Mouse (Mus musculus) lung, postnatal 25 days (tissue): ENCODE data around the gene Cacnb3.

Experiments used
- DNase-seq: peaks from one replicate; pipeline ENCODE4 v3.0.0; 2022; ENCODE audit warnings: low spot score

The Cacnb3 gene

DNA sequence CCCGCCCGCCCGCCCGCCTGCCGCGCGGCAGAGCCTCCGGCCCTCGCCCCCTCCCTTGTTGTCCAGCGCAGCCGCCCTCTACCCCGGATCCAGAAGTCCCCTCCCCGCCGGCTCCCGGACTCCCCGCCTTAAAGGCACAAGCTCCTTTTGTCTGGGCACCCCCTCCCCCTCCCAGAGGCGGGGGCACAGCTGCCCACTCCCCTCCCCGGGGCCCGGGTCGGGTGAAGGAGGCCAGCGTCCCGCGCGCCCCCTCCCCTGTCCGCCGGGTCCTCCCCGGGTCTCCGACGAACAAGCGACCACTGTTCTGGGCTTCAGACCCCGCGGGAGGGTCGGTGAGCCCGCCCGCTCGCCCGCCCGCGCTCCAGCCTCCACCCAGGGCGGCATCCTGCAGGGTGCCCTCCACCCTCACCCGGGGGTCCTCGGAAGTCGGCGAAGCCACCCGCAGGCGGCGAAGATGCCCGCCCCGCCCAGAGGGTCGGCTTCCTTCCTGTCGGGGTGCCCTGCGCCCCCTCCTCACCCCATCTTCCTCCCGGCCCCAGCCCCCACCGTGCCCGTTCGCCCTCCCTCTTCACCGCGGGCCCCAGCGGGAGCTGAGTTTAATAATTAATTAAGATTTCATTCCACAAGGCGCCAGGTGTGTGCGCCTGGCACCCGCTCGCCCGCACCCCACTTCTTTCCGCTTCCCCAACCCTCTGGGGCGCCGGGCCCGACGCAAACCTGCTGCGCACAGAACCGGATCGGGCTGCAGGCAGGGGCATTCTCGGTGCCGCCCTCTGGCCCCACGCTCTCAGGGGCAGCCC lies 21.1 kb upstream of the Cacnb3 start, which contains the start of gene Adcy6:
TSS of gene Adcy6 (minus strand) at position 746 of the 800 bp plus-strand sequence.
- peak; percentile 75 for DNase-seq

DNA sequence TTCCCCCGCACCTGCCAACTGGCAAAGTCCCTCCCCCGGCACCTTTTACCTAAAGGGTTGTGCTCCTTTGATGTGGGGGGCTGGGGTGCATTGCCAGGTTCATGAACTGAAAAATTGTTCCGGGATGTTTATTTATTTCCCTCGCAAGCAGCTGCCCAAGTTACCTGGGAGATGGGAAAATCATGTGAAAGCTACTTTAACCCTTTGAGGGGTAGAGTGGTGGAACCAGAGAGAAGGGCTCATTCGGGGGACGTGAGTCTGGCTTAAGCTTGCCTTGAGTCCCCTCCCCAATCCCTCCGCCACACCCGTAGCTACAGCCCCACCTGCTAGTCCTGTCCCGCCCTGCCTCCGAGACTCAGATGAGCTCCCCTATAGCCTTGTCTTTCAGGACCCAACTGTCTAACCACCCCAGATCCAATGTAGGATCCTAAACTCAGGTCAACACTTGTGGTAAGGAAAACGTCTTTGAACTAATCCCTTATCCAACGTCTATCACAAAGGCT lies 20.5 kb upstream of the Cacnb3 start:
- DNase-seq = peak; percentile 57

DNA sequence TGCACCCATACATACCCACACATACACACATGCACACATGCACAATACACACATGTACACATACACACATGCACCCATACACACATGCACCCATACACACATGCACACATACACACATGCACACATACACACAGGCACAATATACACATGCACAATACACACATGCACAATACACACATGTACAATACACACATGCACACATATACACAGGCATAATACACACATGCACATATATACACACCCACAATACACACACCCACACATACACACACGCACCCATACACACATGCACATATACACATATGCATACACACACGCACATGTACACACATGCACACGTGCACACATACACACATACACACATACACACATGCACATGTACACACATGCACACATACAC lies 18.4 kb upstream of the Cacnb3 start:
- DNase-seq = no peak

DNA sequence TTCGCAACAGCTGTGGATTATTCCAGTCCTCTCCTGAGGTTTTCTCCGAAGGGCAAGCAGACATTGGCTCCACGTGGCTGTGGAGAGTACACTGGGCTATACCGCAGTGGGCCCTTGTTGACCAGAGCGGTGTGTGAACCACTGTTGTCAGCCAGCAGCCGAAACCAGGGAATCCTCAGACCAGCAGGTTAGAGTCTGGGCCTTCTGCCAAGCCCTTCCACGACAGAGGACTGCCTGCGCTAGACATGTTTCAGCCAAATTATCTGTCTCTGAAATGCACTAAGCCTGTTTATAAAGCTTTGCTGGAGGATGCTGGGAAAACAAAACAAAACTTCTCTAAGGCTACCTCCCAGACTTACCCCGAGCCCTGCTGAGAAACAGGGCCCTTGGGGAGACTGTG lies 16.1 kb upstream of the Cacnb3 start:
- DNase-seq = no peak

DNA sequence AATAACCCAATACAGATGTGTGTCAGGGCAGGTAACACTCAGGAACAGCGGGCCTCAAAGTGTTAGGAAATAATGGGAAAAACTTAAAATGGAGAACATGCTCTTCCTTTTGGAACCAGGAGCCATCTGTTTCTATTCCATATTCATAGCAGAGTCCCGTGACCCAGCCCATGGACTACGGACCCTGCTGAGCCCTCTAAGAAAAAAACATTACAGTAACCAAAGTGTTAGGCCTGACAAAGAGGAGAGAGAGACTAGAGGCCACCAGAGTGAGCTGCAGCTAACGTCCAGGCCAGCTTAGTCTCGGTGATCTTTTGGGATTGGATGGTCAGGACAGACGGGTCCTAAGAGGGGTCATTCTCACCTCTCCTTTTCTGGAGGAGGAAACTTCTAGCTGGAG lies 15.7 kb upstream of the Cacnb3 start:
- no peak for DNase-seq

DNA sequence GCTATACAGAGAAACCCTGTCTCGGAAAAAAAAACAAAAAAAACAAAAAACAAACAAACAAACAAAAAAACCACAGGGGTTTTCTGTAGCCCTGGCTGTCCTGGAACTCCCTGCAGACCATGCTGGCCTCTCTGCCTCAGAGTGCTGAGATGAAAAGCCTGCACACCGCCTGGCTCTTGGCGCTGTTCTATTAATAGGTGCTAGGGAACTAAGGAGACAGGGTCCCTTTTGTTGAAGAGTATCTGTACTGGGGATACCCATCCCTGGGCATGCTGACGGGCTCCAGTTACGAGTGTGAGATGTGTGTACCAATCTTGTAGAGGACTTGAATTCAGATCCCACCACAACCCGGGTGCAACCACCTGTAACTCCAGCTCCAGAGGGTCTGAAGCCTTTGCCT lies 14.9 kb upstream of the Cacnb3 start:
- no peak for DNase-seq

DNA sequence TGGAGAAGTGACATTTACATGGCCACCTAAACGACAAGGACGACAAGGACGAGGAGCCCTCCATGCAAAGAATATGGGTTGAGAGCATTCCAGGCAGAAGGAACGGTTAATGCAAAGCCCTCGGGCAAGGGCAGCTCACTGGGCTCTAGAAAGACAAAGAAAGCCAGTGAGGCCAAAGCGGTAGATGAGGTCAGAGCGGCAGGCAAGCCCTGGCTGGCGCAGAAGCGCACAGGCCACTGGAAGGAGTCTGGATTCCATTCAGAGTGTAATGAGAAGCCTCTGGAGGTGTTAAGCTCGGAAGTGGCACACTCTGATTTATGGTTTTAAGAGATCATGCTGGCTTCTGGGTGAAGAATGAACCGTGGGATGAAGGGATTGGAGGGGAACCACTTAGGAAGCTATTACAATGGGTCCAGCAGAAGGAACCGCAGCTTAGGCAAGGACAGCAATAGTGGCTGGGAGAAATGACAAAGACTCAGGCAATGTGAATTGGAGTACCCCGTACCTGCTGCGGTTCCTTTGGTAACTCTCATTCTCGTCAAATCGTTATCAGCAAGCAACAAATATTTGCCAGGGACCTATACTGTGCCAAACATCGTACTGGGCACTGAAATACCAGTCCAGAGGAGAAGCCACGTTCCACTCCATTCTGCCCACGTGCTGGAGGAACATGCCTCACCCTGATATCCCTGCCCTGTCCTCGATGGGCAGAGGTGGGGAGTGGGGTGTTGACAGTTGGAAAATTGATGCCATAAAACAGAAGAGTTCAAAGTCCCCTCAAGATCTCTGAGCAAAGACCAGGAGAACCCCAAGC lies 14.1 kb upstream of the Cacnb3 start:
- no peak for DNase-seq

DNA sequence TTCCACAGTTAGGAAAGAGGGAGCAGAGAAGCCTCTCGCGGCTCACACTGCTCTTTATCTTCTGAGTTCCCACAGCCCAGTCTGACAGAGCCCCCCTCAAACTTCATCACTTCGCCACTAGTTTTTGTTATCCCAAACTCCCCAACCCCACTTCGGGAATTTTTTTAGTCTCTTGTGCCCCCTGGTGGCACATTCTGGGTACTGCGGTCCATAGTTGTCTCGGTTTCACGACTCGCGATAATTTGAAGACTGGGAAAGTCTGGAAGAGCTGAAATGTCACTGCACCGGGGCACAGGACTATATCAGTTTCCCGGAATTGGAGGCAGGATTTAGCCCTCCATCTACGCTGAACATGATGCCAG lies 13.5 kb upstream of the Cacnb3 start:
- peak; percentile 66 for DNase-seq

DNA sequence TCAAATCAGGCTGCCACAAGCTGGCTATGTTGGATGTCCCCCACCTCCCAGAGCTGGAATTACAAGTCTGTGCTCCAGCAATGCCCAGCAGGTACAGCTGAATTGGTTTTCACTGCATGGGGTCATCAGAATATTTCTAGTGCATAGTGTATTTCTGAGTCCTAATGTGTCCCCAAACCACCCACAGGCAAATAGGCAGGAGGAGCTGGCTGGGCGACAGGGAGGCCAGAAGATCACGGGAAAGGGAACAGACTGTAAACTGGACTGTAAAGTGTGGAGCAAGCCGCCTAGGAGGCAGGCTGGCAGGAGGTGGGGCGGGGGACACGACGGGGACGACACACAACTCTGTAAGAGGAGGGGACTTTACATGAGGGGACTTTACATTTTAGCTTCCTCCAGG lies 8.4 kb upstream of the Cacnb3 start:
- no peak for DNase-seq

DNA sequence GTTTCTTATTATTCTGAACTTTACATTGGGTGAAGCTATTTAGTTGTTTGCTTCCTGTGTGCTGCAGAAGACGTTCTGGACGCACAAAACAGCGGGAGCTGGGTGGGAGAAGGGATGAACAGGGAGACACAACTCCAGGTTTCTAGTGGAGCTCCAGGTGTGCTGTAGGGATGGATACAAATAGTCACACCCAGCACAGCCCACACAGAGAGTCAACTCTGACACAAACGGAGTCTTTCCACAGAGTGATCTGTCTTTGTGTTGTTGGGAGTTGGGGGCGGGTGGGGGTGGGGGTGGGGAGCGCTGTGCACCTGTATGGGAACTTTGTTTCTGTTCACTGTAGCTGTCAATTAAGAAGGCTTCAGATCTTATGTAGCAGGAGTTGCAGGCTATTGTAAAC lies 7.9 kb upstream of the Cacnb3 start:
- no peak for DNase-seq

DNA sequence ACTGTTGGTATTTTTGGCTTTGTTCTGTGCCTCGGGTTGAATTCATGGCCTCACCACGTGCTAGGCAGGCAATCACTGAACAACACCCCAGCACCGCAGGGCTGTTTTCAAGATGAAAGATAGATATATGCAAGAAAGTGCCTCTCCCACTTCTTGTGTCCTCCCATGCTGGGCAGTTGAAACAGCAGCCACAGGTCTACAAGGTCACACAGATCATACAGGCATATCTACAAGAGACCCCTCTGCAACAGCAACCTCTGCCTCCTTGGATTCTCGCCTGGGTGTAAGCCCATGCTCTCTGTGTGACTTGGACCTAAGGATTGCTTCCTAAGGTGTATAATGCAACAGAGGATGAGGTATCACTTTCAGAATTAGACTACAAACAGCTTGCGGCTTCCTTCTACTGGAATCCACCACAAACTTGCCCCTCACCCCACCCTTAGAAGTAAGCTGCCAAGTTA lies 7.2 kb upstream of the Cacnb3 start:
- no peak for DNase-seq

DNA sequence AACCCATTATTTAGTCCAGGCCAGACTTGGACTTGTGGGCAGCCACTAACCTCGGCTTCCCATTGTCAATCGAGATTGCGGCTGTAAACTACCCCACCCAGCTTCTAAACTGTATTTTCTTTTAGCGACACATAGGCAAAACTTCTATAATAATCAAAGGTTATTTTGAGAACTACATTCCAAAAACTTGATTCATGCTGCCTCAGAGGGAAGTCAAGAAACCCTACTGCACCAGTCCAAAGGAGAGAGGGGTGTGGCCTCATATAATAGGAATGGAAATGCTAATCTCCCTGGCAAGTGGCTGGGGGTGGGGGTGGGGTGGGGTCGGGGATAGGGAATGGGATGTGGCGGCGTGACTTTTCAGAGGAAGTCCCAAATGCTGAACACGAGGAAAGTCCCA lies 4.6 kb upstream of the Cacnb3 start:
- DNase-seq = no peak

DNA sequence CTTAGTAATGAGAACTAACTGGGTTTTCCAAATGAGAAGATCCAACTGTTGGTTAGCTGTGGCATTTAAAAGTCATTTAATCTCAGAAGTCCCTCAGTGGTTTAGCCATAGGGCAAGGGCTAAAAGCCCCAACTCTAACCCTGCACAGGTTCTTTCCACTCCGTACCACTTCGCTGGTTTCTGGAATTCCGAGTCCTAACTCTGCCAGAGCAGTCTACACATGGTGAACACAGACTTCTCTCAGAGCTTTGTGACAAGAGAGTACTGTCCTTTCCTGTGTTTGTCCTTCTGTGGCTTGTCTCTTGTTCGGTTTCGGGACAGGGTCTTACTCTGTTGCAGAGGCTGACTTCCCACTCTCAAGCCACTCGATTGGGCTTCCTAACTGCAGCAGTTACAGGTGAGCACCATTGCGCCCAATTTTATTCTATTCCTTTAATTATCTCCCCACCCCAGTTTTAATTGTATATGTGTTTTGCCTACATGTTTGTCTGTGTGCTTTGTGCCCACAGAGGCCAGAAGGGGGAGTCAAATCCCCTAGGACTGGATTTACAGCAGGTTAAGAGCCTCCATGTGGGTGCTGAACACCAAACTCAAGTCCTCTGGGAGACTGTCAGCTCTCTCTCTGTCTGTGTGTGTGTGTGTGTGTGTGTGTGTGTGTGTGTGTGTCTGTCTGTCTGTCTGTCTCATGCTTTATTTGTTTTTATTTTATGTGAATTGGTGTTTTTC lies 4.0 kb upstream of the Cacnb3 start:
- no peak for DNase-seq

DNA sequence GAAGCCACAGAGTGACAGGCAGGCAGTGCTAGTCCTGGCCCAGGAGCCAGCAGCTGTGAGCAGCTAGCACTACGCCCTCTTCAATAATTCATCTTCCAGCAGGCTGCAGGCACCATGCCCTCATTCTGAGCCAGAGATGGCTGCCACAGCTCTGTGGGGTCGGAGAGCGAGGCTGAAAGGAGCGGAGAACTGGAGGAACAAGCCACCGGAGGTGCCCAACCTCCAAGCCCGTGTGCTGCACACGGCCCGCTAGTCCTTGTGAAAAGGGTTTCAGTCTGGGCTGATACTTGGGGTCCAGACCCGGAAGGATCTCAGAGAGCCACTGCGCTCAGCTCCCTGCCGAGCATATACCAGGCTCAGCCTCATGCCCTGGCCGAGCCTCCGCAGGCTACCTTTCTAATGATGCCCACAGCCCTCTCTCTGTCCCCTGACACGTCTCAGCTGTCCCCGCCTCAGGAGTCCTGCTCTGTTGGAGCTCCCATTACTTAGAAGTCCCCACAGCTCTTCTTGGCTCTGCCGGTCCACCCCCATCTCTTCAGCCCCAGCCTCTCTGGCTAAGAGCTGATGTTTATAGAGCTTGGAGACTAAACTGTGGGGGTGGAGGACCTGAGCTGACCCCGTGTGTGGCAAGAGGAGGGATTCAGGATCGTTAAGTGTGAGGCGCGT lies 1.9 kb upstream of the Cacnb3 start:
- DNase-seq = no peak

DNA sequence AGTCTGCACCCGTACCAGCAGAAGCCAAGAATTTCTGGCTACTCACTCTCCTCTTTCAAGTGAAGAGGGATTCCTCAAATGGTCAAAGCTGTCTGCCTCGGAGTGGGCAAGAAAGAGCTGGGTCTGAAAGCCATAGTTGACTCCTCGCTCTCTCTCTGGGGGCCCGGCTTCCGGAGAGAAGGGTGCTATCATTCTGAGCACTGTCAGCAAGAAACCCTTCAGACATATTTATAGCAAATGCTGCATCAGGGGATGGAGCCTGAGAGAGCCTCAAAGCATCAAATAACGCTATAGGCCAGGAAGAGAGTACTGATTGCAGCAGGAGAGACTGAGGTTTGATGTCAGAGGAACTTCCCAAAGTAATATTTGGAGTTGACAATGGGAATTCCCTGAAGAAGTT lies 1.2 kb upstream of the Cacnb3 start:
- DNase-seq = no peak

DNA sequence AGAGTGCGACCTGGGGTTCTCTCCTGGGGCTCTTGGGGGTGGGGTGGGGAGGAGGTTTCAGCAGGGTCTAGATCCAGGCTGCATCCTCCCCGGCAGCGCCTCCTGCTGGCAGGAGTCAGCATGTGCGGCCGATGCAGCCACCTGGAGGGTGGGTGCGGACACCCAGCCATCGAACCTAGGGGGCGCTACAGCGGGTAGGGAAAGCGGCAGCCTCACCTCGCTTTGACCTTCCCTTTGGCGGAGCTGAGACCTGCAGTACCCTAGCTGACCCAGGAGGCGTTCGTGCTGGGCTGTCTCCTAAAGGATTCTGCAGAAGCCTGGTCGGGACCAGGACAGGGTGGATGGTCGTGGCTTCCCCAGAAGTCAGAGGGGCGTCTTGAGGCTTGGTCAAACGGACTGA lies 853 bp downstream of the Cacnb3 start:
- peak; percentile 48 for DNase-seq

DNA sequence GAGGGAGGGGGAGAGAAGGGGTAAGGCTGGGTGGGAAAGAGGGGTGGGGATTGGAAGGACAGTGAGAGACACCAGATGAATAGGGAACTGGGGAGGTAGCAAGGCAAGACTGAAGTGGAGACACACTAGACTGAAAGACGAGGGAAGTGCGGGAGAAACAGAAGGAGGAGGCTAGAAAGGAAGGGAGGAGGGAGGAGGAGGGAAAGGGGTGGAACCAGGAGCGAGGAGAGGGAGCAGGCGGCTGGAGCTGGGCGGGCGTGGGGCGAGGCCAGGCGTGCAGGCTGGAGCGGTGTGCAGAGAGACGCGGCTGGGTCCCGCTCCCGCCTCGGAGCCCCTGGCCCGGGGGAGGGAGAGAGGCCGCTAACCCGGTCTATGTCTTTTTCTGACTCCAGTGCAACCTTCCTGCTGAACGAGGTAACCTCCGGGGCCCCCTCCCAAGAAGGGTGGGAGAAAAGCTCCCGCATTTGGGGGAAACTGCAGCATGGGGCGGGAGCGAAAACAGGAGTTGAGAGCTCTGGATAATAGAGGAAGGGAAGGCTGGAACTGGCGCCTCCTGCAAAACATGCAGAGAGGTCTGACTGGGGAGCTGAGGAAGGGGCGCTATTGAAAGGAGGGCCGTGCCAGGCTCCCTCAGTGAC lies 1.6 kb downstream of the Cacnb3 start:
- peak; percentile 64 for DNase-seq

DNA sequence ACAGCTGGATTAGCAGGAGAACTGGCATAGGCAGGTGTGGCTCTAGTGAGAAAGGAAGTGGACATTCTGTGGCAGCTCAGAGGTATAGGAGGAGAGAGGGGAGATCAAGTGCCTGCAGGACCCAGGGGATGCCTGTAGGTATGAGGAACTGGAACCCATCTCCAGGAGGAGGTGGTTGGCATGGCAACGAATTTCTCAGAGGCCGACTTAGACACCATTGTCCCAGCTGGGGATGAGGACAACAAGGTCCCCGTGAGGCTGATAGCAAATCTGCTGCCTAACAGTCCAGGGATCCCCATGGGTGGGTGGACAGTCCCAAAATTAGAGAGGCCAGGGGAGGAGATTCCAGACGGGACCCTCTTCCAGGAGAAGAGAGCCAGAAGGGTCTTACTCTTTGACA lies 2.3 kb downstream of the Cacnb3 start:
- no peak for DNase-seq

DNA sequence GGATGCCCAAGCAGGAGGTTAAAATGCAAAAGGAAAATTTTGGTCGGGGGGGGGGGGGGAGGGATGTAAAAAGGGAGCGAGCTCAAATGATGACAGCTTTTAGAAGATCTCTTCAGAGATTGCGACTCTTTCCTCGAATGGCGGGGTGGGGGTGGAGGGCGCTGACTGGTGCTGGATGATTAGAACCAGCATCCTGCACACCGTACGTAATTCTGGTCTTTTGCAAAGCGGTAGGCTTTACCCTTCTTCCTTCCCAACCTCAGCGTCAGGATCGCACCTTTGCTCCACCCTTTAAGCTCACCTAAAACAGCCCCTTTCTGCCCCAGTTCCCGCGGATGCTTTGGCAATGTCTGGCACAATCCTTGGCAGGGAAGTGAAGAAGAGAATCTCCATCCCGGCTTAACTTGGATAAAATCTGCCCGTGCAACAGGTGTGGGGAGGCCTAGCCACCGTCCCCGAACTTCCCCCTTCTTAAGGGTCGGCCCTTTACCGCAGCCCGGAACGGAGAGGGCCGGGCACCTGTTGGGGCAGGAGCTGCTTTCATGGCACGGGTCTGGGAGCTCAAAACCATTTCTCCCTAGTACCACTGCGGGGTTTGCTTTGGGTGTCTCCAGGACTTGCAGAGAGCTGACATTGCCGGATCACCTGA lies 3.3 kb downstream of the Cacnb3 start:
- DNase-seq = no peak

DNA sequence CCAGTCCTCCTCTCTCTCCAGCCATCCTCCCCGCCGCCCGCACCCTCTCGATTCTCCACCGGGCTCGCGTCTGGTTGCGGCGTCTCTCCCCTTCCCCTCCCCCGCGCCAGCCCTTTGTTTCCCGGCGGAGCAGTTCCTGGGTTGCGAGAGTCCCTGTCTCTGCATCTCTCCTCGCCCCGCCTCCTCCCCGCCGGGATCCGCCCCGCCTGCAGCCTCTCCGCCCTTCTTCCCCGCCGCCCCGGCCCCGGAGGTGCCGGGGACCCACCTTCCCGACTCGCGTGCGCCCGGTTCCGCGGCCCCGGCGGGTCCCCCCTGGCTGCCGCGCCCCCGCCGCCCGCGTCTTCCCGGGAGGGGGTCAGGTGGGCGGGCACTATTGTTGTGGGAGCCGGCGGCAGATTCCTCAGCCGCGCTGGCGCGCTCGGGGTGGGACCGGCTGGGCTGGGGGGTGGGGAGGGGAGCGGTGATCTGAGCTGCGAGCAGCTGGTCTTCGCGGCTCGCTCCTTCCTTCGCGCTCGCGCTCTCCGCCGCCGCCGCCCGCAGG lies 4.0 kb downstream of the Cacnb3 start:
- DNase-seq = peak; percentile 72
